Mouse (Mus musculus) hindbrain, postnatal 0 days (tissue): ENCODE results near the gene Tpst2. TPM values are rescaled to one million over a fixed set of nuclear protein-coding genes. Genes with fewer than 3 reads are reported as not detected.

Experiments
- ATAC-seq: fragments of 200-750 bp; cut with Nextera tagmentation; 2 replicates; pipeline ENCODE4 v1.8.0; 2017; ENCODE audit warnings: mild to moderate bottlenecking, moderate TSS enrichment, moderate library complexity
- DNase-seq: peaks from one replicate; pipeline ENCODE4 v3.0.0-alpha.2; 2015; ENCODE audit warnings: low spot score
- H3K27ac ChIP-seq: fragments of 300-500 bp; sonication (generic); 2 replicates; pipeline ENCODE4 v1.5.1; 2014; ENCODE audit warnings: mild to moderate bottlenecking
- H3K27me3 ChIP-seq: fragments of 300-500 bp; sonication (generic); 2 replicates; pipeline ENCODE4 v1.6.1; 2014; ENCODE audit warnings: low read length, mixed read lengths; ENCODE audit not compliant: insufficient read depth
- H3K36me3 ChIP-seq: fragments of 300-500 bp; sonication (generic); 2 replicates; pipeline ENCODE4 v1.6.1; 2014; ENCODE audit warnings: low read length, mixed read lengths; ENCODE audit not compliant: insufficient read depth
- H3K4me1 ChIP-seq: fragments of 300-500 bp; sonication (generic); 2 replicates; pipeline ENCODE4 v1.6.1; 2014; ENCODE audit warnings: antibody characterized with exemption, low read length, mixed read lengths; ENCODE audit not compliant: insufficient read depth
- H3K4me2 ChIP-seq: fragments of 300-500 bp; sonication (generic); 2 replicates; pipeline ENCODE4 v1.6.1; 2014; ENCODE audit warnings: low read depth, mild to moderate bottlenecking, low read length, moderate library complexity, mixed read lengths
- H3K4me3 ChIP-seq: fragments of 300-500 bp; sonication (generic); 2 replicates; pipeline ENCODE4 v1.5.1; 2014; ENCODE audit warnings: low read length
- H3K9ac ChIP-seq: fragments of 300-500 bp; sonication (generic); replicated peaks from 2 replicates; pipeline ENCODE4 v1.6.1; 2014; ENCODE audit warnings: mild to moderate bottlenecking, low read length, moderate library complexity, mixed read lengths
- H3K9me3 ChIP-seq: fragments of 300-500 bp; sonication (generic); 2 replicates; pipeline ENCODE4 v1.6.1; 2016; ENCODE audit warnings: low read length, mixed read lengths
- CTCF ChIP-seq: IDR thresholded peaks from 2 replicates; pipeline ENCODE4 v1.5.1; 2016; ENCODE audit warnings: antibody characterized with exemption, control low read depth, low read depth
- WGBS: fragments of 180-500 bp; shearing (Covaris S2); extraction: QIAGEN DNeasy Blood & Tissue Kit; methylation state at CpG from one replicate; pipeline ENCODE4 v1.1.7; 2014; 5-methylcytosine and 5-hydroxymethylcytosine counted together
- polyA plus RNA-seq: library from polyadenylated mRNA; unstranded; fragments of >200 nt; fragmentation: Nextera tagmentation; extraction: Ambion mirVana; gene quantifications from 2 replicates; pipeline ENCODE4 v1.2.1, GENCODE M21; 2015
- total RNA-seq: library from RNA; depleted of rRNA; stranded (reverse); fragments of >200 nt; gene quantifications from 2 replicates; pipeline ENCODE4 v1.2.3, GENCODE M21; 2014

Gene Tpst2
- total and polyA plus RNA-seq, 2 experiments from 2014 or later, result 37.0 to 57.0 TPM

GRCm38 (mm10) chr5:112253169-112253568, 23.3 kb upstream of the Tpst2 start:
- no peak for DNase-seq
- Histone ChIP-seq H3K9ac (no peak overlapping the region), H3K4me3 (no peak overlapping the region), H3K9me3 (no peaks in the 10 kb centered on the region), H3K4me1 (peaks cover 13% of the 10 kb centered on the region), H3K27me3 (no peaks in the 10 kb centered on the region), H3K27ac (no peak overlapping the region), H3K4me2 (no peak overlapping the region), H3K36me3 (no peaks in the 10 kb centered on the region)
- ATAC-seq, result no peak
- 38% methylated on average over 8 of the region's 8 CpGs for WGBS
- TF ChIP-seq CTCF, result no peak

DNA sequence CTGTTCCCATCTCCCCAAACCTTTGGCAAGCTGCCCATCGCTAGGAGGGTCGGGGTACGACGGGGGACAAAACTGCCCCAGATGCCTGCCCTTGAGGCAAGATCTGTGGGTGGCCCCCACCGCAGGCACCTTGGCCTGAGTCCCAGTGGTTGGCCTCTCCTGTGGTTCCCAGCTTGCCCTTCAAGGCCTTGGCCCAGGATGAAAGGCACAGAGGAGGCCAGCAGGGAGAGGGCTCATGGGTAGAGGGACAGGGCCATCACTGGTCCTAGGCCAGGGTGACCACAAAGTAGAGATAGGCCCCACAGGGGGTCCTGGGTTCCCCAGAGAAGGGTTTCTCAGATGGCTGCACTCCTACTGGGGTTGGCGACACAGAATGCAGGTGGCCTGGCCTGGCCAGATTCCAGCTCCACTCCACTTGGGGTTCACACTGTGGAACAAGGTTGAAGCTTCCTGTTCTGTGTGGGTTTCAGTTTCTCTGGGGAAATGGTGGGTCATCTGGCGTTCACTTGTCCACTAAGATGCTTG, 22.1 kb upstream of the Tpst2 start:
- H3K4me1 ChIP-seq, result peaks cover 13% of the 10 kb centered on the region
- H3K4me2 ChIP-seq, result no peak overlapping the region
- H3K27me3 ChIP-seq, result no peaks in the 10 kb centered on the region
- DNase-seq, result peak; percentile 73
- no peak overlapping the region for H3K9ac ChIP-seq
- no peak overlapping the region for H3K4me3 ChIP-seq
- peak overlapping the region; percentile 41; the same call in 1 of the 2 replicates for H3K27ac ChIP-seq
- ATAC-seq, result peak; percentile 39; the same call in 1 of the 2 replicates
- 31% methylated on average over 7 of the region's 7 CpGs for WGBS
- TF ChIP-seq CTCF, result no peak
- H3K36me3 ChIP-seq, result no peaks in the 10 kb centered on the region
- H3K9me3 ChIP-seq, result no peaks in the 10 kb centered on the region

- Histone ChIP-seq H3K36me3 (no peaks in the 10 kb centered on the region), H3K9ac (no peak within 1 kb of the TSS), H3K27me3 (no peaks in the 10 kb centered on the region), H3K27ac (peak within 1 kb of the TSS; percentile 41; the same call in 1 of the 2 replicates), H3K4me1 (peaks cover 13% of the 10 kb centered on the region), H3K4me2 (no peak within 1 kb of the TSS), H3K9me3 (no peaks in the 10 kb centered on the region), H3K4me3 (no peak within 1 kb of the TSS)
- peak; percentile 24; the same call in 1 of the 2 replicates for ATAC-seq
- 37% methylated on average over 3 of the region's 3 CpGs for WGBS
- DNase-seq, result peak; percentile 44
- no peak for TF ChIP-seq CTCF
Measured at GRCm38 (mm10) chr5:112255426-112255825, 21.1 kb upstream of the Tpst2 start, which contains the start of gene Crybb1. Gene Crybb1, plus strand, starts transcription at chr5:112255815.

- WGBS, result 69% methylated on average over 9 of the region's 9 CpGs
- H3K4me2 ChIP-seq, result no peak overlapping the region
- no peaks in the 10 kb centered on the region for H3K36me3 ChIP-seq
- ATAC-seq (no peak), DNase-seq (peak; percentile 38)
- H3K4me1 ChIP-seq, result peaks cover 13% of the 10 kb centered on the region
- H3K9me3 ChIP-seq, result no peaks in the 10 kb centered on the region
- H3K9ac ChIP-seq, result no peak overlapping the region
- no peak overlapping the region for H3K27ac ChIP-seq
- no peaks in the 10 kb centered on the region for H3K27me3 ChIP-seq
- H3K4me3 ChIP-seq, result no peak overlapping the region
- no peak for TF ChIP-seq CTCF
Measured at GRCm38 (mm10) chr5:112256457-112256856, 20.0 kb upstream of the Tpst2 start.

GRCm38 (mm10) chr5:112257896-112258295, 18.6 kb upstream of the Tpst2 start:
- peaks cover 13% of the 10 kb centered on the region for H3K4me1 ChIP-seq
- WGBS, result 85% methylated on average over 3 of the region's 3 CpGs
- no peak overlapping the region for H3K4me3 ChIP-seq
- no peaks in the 10 kb centered on the region for H3K27me3 ChIP-seq
- H3K27ac ChIP-seq, result no peak overlapping the region
- DNase-seq (no peak), ATAC-seq (no peak)
- no peaks in the 10 kb centered on the region for H3K36me3 ChIP-seq
- TF ChIP-seq CTCF, result no peak
- H3K9me3 ChIP-seq, result no peaks in the 10 kb centered on the region
- no peak overlapping the region for H3K4me2 ChIP-seq
- H3K9ac ChIP-seq, result no peak overlapping the region

GRCm38 (mm10) chr5:112259862-112260650, 16.4 kb upstream of the Tpst2 start:
- ATAC-seq, result no peak
- H3K9me3 ChIP-seq, result no peaks in the 10 kb centered on the region
- no peak overlapping the region for H3K4me3 ChIP-seq
- peaks cover 6% of the 10 kb centered on the region for H3K4me1 ChIP-seq
- no peak for DNase-seq
- H3K9ac ChIP-seq, result no peak overlapping the region
- H3K4me2 ChIP-seq, result no peak overlapping the region
- TF ChIP-seq CTCF, result no peak
- H3K27me3 ChIP-seq, result no peaks in the 10 kb centered on the region
- WGBS, result 90% methylated on average over 16 of the region's 16 CpGs
- no peak overlapping the region for H3K27ac ChIP-seq
- H3K36me3 ChIP-seq, result no peaks in the 10 kb centered on the region

DNA sequence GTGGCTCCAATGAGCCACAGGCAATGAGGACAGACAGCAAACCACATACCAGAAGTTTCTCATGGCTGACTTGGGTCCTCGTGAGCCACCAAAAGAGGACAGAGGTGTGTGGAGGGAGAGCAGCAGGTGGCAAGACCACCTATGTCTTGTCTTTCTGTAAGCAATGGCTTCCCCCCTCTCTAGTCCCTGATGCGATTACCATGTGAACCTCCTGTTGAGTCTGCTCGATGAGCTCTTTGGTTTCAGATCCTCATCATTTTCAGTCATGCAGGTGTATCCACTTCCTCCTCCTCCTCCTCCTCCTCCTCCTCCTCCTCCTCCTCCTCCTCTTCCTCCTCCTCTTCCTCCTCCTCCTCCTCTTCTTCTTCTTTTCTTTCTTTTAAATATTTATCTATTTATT, 15.7 kb upstream of the Tpst2 start:
- no peak for DNase-seq
- Histone ChIP-seq H3K9me3 (no peaks in the 10 kb centered on the region), H3K4me2 (no peak overlapping the region), H3K4me1 (no peaks in the 10 kb centered on the region; the same call in 1 of the 2 replicates), H3K27ac (no peak overlapping the region), H3K27me3 (no peaks in the 10 kb centered on the region), H3K9ac (no peak overlapping the region), H3K36me3 (no peaks in the 10 kb centered on the region), H3K4me3 (no peak overlapping the region)
- no peak for ATAC-seq
- WGBS, result 82% methylated on average over 3 of the region's 3 CpGs
- no peak for TF ChIP-seq CTCF
